Mouse (Mus musculus) megakaryocyte, embryonic 14.5 days (primary cell): ENCODE data around the gene Slc19a3.

Experiments used
- FLI1 ChIP-seq: IDR thresholded peaks from 2 replicates; pipeline ENCODE4 v1.6.1; 2012; ENCODE audit warnings: low read length, inconsistent platforms, mixed read lengths
- GATA1 ChIP-seq: IDR thresholded peaks from 3 replicates; pipeline ENCODE4 v1.6.1; 2012; ENCODE audit warnings: mixed read lengths, low read length, inconsistent platforms, borderline replicate concordance

GRCm38 (mm10) chr1:82977840-82978239, 60.4 kb downstream of the Slc19a3 start:
- TF ChIP-seq GATA1 (no peak), FLI1 (no peak)
